Mouse (Mus musculus): ENCODE data around the gene Padi4.

GRCm38 (mm10) chr4:140753366-140753765 is 20.7 kb downstream of the Padi4 start:
- no peak for TF ChIP-seq CTCF (IDR thresholded peaks at IDR 0.05; ENCODE audit: control insufficient read depth, insufficient read depth, insufficient replicate concordance, low read depth, low read length)
- no peak for TF ChIP-seq POLR2A (IDR thresholded peaks at IDR 0.05; ENCODE audit: control insufficient read depth, low read depth, low read length)

Data from testis, adult 2 months (tissue).